Mouse (Mus musculus) E14TG2a.4 (cell line): Measurements from ENCODE around the gene Rhob.

Experiments used
- CTCF ChIP-seq: conservative IDR thresholded peaks from 2 replicates; pipeline ENCODE4 v1.5.1; 2014; ENCODE audit warnings: low read length
- POU5F1 ChIP-seq: IDR thresholded peaks from 2 replicates; pipeline ENCODE4 v1.6.1; 2014; ENCODE audit warnings: low read length, borderline replicate concordance

- no peak for TF ChIP-seq CTCF
- no peak for TF ChIP-seq POU5F1
Observed at GRCm38 (mm10) chr12:8462533-8462932, 37.3 kb downstream of the Rhob start.
